Mouse (Mus musculus): ENCODE data around the gene Pwwp2a.

- no peak for TF ChIP-seq CTCF (IDR thresholded peaks at IDR 0.05; ENCODE audit: control insufficient read depth, insufficient read depth, insufficient read length)
- no peak for TF ChIP-seq FOSL1 (IDR thresholded peaks at IDR 0.05; ENCODE audit: insufficient read depth, low read length, poor library complexity, severe bottlenecking)
- no peak for TF ChIP-seq MAX (IDR thresholded peaks at IDR 0.05)
- no peak for TF ChIP-seq CEBPB (IDR thresholded peaks at IDR 0.05; ENCODE audit: low read depth)
- no peak for TF ChIP-seq USF1 (IDR thresholded peaks at IDR 0.05; ENCODE audit: low read depth)
- TF ChIP-seq MYOD1 (IDR thresholded peaks at IDR 0.05; ENCODE audit: control insufficient read depth, insufficient read length, low read depth): no peak
Observed at GRCm38 (mm10) chr11:43747233-43748226, 65.7 kb downstream of the Pwwp2a start, which contains the start of gene Ttc1.
